Mouse (Mus musculus) CH12.LX (cell line): ENCODE results near the gene Ccdc90b. TPM values are rescaled to one million over a fixed set of nuclear protein-coding genes. Genes with fewer than 3 reads are reported as not detected.

Source experiments
- DNase-seq: peaks from one replicate; pipeline ENCODE4 v3.0.0-alpha.2; 2013; ENCODE audit errors: extremely low read depth
- H3K27ac ChIP-seq: 2 replicates; pipeline ENCODE4 v1.5.1; 2012; ENCODE audit warnings: low read depth, mild to moderate bottlenecking, control low read depth, moderate library complexity; ENCODE audit not compliant: insufficient read depth
- H3K27me3 ChIP-seq: replicated peaks from 2 replicates; pipeline ENCODE3; 2012; ENCODE audit warnings: inconsistent platforms
- H3K36me3 ChIP-seq, 2 experiments: replicated peaks in 1 of 2; 2 replicates each; pipeline versions ENCODE3 to v1.6.1; 2012; ENCODE audit warnings: inconsistent platforms in 1 of 2, low read length in 1 of 2, mild to moderate bottlenecking in 1 of 2, mixed read lengths in 1 of 2, moderate library complexity in 1 of 2; ENCODE audit not compliant: control insufficient read depth in 1 of 2, insufficient read depth in 1 of 2
- H3K4me1 ChIP-seq, 2 experiments: 2 replicates each; pipeline ENCODE4 v1.6.1; 2012; ENCODE audit warnings: inconsistent platforms in 1 of 2, moderate library complexity in 1 of 2; ENCODE audit not compliant: insufficient read depth in 2 of 2, control insufficient read depth in 1 of 2
- H3K4me2 ChIP-seq: 2 replicates; pipeline ENCODE4 v1.6.1; 2012; ENCODE audit warnings: low read depth, mild to moderate bottlenecking, control low read depth; ENCODE audit not compliant: poor library complexity, insufficient read depth, severe bottlenecking
- H3K4me3 ChIP-seq, 3 experiments: fragments of 150-350 bp in 1 of 3; sonication (generic) in 1 of 3; replicated peaks in 1 of 3; 2 replicates each; pipeline versions ENCODE3 to v1.5.1; 2011 to 2012; ENCODE audit warnings: low read depth in 2 of 3, low read length in 2 of 3, mild to moderate bottlenecking in 2 of 3, moderate library complexity in 2 of 3, control low read depth in 1 of 3, improper control_type of control experiment in 1 of 3, inconsistent platforms in 1 of 3, mixed read lengths in 1 of 3; ENCODE audit not compliant: poor library complexity in 1 of 3
- H3K79me2 ChIP-seq: replicated peaks from 2 replicates; pipeline ENCODE4 v1.6.1; 2012; ENCODE audit warnings: mild to moderate bottlenecking, moderate library complexity; ENCODE audit not compliant: control insufficient read depth, poor library complexity, insufficient read depth, severe bottlenecking; ENCODE audit errors: extremely low read depth
- H3K9ac ChIP-seq: 2 replicates; pipeline ENCODE4 v1.6.1; 2012; ENCODE audit warnings: low read depth, mild to moderate bottlenecking, control low read depth, moderate library complexity; ENCODE audit not compliant: insufficient read depth
- H3K9me3 ChIP-seq: replicated peaks from 2 replicates; pipeline ENCODE3; 2012; ENCODE audit warnings: low read length, inconsistent platforms, mixed read lengths
- BHLHE40 ChIP-seq: IDR thresholded peaks from 2 replicates; pipeline ENCODE4 v1.6.1; 2011; ENCODE audit warnings: mild to moderate bottlenecking, low read depth, low read length, improper control_type of control experiment
- CHD1 ChIP-seq: IDR thresholded peaks from 2 replicates; pipeline ENCODE4 v1.6.1; 2012; ENCODE audit warnings: low read depth, low read length, improper control_type of control experiment, inconsistent platforms
- CTCF ChIP-seq, 2 experiments: IDR thresholded peaks in 1 of 2; conservative IDR thresholded peaks in 1 of 2; 2 replicates each; pipeline ENCODE4 v1.5.1; 2011 to 2012; ENCODE audit warnings: low read depth in 2 of 2, low read length in 2 of 2, improper control_type of control experiment in 1 of 2, inconsistent platforms in 1 of 2, mild to moderate bottlenecking in 1 of 2, moderate library complexity in 1 of 2
- E2F4 ChIP-seq: IDR thresholded peaks from 2 replicates; pipeline ENCODE4 v1.6.1; 2011; ENCODE audit warnings: low read depth, low read length, improper control_type of control experiment; ENCODE audit not compliant: insufficient replicate concordance
- EP300 ChIP-seq: IDR thresholded peaks from 2 replicates; pipeline ENCODE4 v1.6.1; 2011; ENCODE audit warnings: low read length, improper control_type of control experiment
- GABPA ChIP-seq: IDR thresholded peaks from 2 replicates; pipeline ENCODE4 v1.6.1; 2012; ENCODE audit warnings: low read depth, low read length, improper control_type of control experiment, inconsistent platforms; ENCODE audit not compliant: insufficient replicate concordance
- IRF4 ChIP-seq: IDR thresholded peaks from 2 replicates; pipeline ENCODE4 v1.6.1; 2014; ENCODE audit warnings: low read depth, mild to moderate bottlenecking, inconsistent platforms, low read length, improper control_type of control experiment
- JUN ChIP-seq: IDR thresholded peaks from 2 replicates; pipeline ENCODE4 v1.6.1; 2011; ENCODE audit warnings: low read depth, mild to moderate bottlenecking, low read length, improper control_type of control experiment, moderate library complexity; ENCODE audit not compliant: insufficient read depth
- MAFK ChIP-seq: IDR thresholded peaks from 2 replicates; pipeline ENCODE4 v1.6.1; 2011; ENCODE audit warnings: low read length, improper control_type of control experiment; ENCODE audit not compliant: insufficient replicate concordance
- MAX ChIP-seq: IDR thresholded peaks from 2 replicates; pipeline ENCODE4 v1.6.1; 2011; ENCODE audit warnings: low read length, improper control_type of control experiment
- MEF2A ChIP-seq: IDR thresholded peaks from 2 replicates; pipeline ENCODE4 v1.6.1; 2014; ENCODE audit warnings: low read depth, mild to moderate bottlenecking, inconsistent platforms, low read length, improper control_type of control experiment, borderline replicate concordance
- MYC ChIP-seq: IDR thresholded peaks from 2 replicates; pipeline ENCODE4 v1.6.1; 2011; ENCODE audit warnings: low read depth, mild to moderate bottlenecking, improper control_type of control experiment, low read length
- NRF1 ChIP-seq: IDR thresholded peaks from 2 replicates; pipeline ENCODE4 v1.6.1; 2014; ENCODE audit warnings: low read depth, mild to moderate bottlenecking, inconsistent platforms, low read length, improper control_type of control experiment, moderate library complexity
- POLR2A ChIP-seq: IDR thresholded peaks from 2 replicates; pipeline ENCODE4 v1.6.1; 2011; ENCODE audit warnings: low read depth, mild to moderate bottlenecking, improper control_type of control experiment, low read length
- POLR2AphosphoS2 ChIP-seq: IDR thresholded peaks from 2 replicates; pipeline ENCODE4 v1.6.1; 2011; ENCODE audit warnings: low read depth, low read length, improper control_type of control experiment
- RAD21 ChIP-seq: IDR thresholded peaks from 2 replicates; pipeline ENCODE4 v1.6.1; 2011; ENCODE audit warnings: low read depth, mild to moderate bottlenecking, low read length, improper control_type of control experiment, moderate library complexity
- SMC3 ChIP-seq: IDR thresholded peaks from 2 replicates; pipeline ENCODE4 v1.6.1; 2011; ENCODE audit warnings: low read depth, low read length, improper control_type of control experiment
- TCF12 ChIP-seq: IDR thresholded peaks from 2 replicates; pipeline ENCODE4 v1.6.1; 2014; ENCODE audit warnings: low read depth, mild to moderate bottlenecking, inconsistent platforms, low read length, improper control_type of control experiment
- UBTF ChIP-seq: IDR thresholded peaks from 2 replicates; pipeline ENCODE4 v1.6.1; 2012; ENCODE audit warnings: low read depth, mild to moderate bottlenecking, inconsistent platforms, low read length, improper control_type of control experiment, moderate library complexity
- ZC3H11A ChIP-seq: IDR thresholded peaks from 2 replicates; pipeline ENCODE4 v1.6.1; 2012; ENCODE audit warnings: low read depth, mild to moderate bottlenecking, inconsistent platforms, low read length, improper control_type of control experiment
- ZKSCAN1 ChIP-seq: IDR thresholded peaks from 2 replicates; pipeline ENCODE4 v1.6.1; 2012; ENCODE audit warnings: low read depth, inconsistent platforms, low read length, improper control_type of control experiment, borderline replicate concordance
- ZMIZ1 ChIP-seq: IDR thresholded peaks from 2 replicates; pipeline ENCODE4 v1.6.1; 2012; ENCODE audit warnings: low read depth, mild to moderate bottlenecking, inconsistent platforms, low read length, improper control_type of control experiment
- ZNF384 ChIP-seq: IDR thresholded peaks from 2 replicates; pipeline ENCODE4 v1.6.1; 2012; ENCODE audit warnings: low read depth, low read length, improper control_type of control experiment, inconsistent platforms
- dilution Hi-C: fragments of 300-500 bp; cut with MboI; formaldehyde crosslinking; loops from 2 replicates; pipeline ENCODE4 v1.14.3; 2020; ENCODE audit warnings: low sequenced_read_pairs; ENCODE audit not compliant: extremely low pct_unique_long_range_greater_than_20kb, extremely low pct_ligation_motif_present
- in situ Hi-C: fragments of 300-500 bp; cut with MboI; formaldehyde crosslinking; loops from 3 replicates; pipeline ENCODE4 v1.14.3; 2019; ENCODE audit warnings: low sequenced_read_pairs, low pct_ligation_motif_present, low pct_unique_long_range_greater_than_20kb, mixed read lengths
- polyA plus RNA-seq: library from polyadenylated mRNA; unstranded; fragments of >175 nt; gene quantifications from 2 replicates; pipeline ENCODE4 v1.2.1, GENCODE M21; 2012; ENCODE audit warnings: low read depth; ENCODE audit not compliant: insufficient read length
- total RNA-seq, 2 experiments: library from RNA; depleted of rRNA; stranded (reverse); fragments of 300-350 nt in 1 of 2; fragments of >200 nt in 1 of 2; gene quantifications; 2 replicates each; pipeline ENCODE4 v1.2.3; 2012 to 2014

Ccdc90b gene
- total and polyA plus RNA-seq, 3 experiments, result 2.0 to 16.5 (median 6.5) TPM

DNA sequence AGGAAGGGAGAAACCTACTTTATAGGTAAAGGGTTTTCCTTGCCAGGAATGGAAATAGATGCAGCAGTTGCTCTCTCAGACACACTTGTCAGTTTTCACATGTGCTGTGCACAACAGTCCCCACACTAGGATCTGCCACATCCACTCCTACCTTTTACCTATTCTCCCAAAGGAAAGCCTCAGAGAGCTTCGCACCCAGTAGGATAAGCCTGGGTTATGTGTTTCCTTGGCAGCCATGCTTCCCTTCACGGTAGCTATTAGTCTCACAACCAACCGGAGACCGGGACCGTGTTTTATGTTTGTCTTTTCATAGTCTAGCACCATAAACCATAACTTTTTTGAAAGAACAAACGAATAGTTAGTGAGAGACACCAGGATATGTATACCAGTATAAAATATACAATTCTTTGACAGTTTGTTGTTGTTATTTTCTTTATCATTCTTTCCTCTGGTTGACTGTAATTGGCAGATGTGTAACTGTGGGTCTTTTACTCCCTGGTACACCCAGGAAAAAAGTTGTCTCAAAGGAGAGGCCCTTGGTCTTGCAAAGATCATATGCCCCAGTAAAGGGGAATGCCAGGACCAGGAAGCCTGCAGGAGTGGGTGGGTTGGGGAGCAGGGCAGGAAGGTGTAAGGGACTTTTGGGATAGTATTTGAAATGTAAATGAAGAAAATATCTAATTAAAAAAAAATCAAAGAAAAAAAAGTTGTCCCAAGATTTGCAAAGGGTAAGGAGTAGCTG lies 10.5 kb upstream of the Ccdc90b start:
- TF ChIP-seq ZMIZ1 (no peak), CHD1 (no peak), MEF2A (no peak), MAX (no peak), IRF4 (no peak)
- dilution Hi-C loops (no loop called here), in situ Hi-C loops (loop anchor here (10.0 kb wide), 1 partner anchor 456 kb away; no protein-coding TSS in a partner anchor)
- no peak overlapping the region for H3K4me3 ChIP-seq
- H3K27ac ChIP-seq, result no peak overlapping the region
- H3K9ac ChIP-seq, result no peak overlapping the region
- no peaks in the 10 kb centered on the region for H3K27me3 ChIP-seq
- H3K36me3 ChIP-seq, result no peaks in the 10 kb centered on the region
- H3K4me1 ChIP-seq, result no peaks in the 10 kb centered on the region
- no peaks in the 10 kb centered on the region for H3K79me2 ChIP-seq
- DNase-seq, result no peak
- H3K4me2 ChIP-seq, result no peak overlapping the region
- no peaks in the 10 kb centered on the region for H3K9me3 ChIP-seq

DNA sequence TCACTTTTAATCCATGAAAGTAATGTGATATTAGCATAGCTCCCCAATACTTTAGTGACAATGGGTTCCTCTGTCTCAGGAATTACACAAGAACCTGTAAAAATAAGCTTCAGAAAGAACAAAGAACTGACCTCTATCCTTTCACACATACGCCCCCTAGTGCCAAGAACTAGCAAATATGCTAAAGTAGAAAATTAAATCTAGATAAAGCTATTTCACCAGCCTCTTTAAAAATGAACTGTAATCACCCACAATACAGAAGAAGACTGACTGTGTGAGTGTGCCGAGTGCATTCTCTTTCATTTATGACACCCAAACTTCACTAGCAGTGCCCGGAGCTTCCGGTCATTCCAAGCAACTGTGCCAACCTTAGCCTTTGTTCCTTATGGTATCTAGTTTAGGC lies 10.0 kb upstream of the Ccdc90b start:
- TF ChIP-seq ZNF384, result peak; percentile 28; the same call in 1 of the 2 replicates
- peak; percentile 34 to 78; a peak in 3 of 4 replicates for TF ChIP-seq CTCF (conservative IDR thresholded peaks at IDR 0.05 in 1 of 2, IDR thresholded peaks at IDR 0.05 in 1 of 2; ENCODE audit: low read depth in 2 of 2, low read length in 2 of 2)
- TF ChIP-seq RAD21, result peak; percentile 89
- 0 out of 2 replicates have a peak, but pooled peaks have one; percentile 23 for TF ChIP-seq E2F4
- TF ChIP-seq ZC3H11A, result peak; percentile 53
- TF ChIP-seq NRF1, result no peak
- no peak for TF ChIP-seq ZKSCAN1
- peak; percentile 76 for TF ChIP-seq SMC3
- Histone ChIP-seq H3K4me3 (no peak overlapping the region), H3K9me3 (no peaks in the 10 kb centered on the region), H3K79me2 (no peaks in the 10 kb centered on the region), H3K4me1 (no peaks in the 10 kb centered on the region), H3K27ac (no peak overlapping the region), H3K27me3 (no peaks in the 10 kb centered on the region), H3K9ac (no peak overlapping the region), H3K4me2 (no peak overlapping the region), H3K36me3 (no peaks in the 10 kb centered on the region)
- dilution Hi-C loops, result no loop called here
- peak; percentile 55 for DNase-seq
- in situ Hi-C loops, result loop anchor here (10.0 kb wide), 1 partner anchor 456 kb away; no protein-coding TSS in a partner anchor

GRCm38 (mm10) chr7:92558744-92559143 lies 2.2 kb upstream of the Ccdc90b start:
- Histone ChIP-seq H3K27me3 (no peaks in the 10 kb centered on the region), H3K36me3 (no peaks in the 10 kb centered on the region), H3K27ac (no peak overlapping the region), H3K9me3 (peaks cover 3% of the 10 kb centered on the region), H3K79me2 (no peaks in the 10 kb centered on the region), H3K9ac (no peak overlapping the region), H3K4me1 (no peaks in the 10 kb centered on the region), H3K4me2 (no peak overlapping the region), H3K4me3 (no peak overlapping the region)
- TF ChIP-seq POLR2AphosphoS2, result no peak
- TF ChIP-seq MAFK, result no peak
- no peak for TF ChIP-seq CTCF (conservative IDR thresholded peaks at IDR 0.05 in 1 of 2, IDR thresholded peaks at IDR 0.05 in 1 of 2; ENCODE audit: low read depth in 2 of 2, low read length in 2 of 2)
- TF ChIP-seq ZMIZ1, result no peak
- TF ChIP-seq MAX, result no peak
- TF ChIP-seq ZNF384, result no peak
- TF ChIP-seq POLR2A, result no peak
- TF ChIP-seq BHLHE40, result no peak
- TF ChIP-seq IRF4, result no peak
- no peak for TF ChIP-seq GABPA
- TF ChIP-seq TCF12, result no peak
- no peak for TF ChIP-seq EP300
- no peak for TF ChIP-seq MYC
- TF ChIP-seq JUN, result no peak
- TF ChIP-seq UBTF, result no peak
- in situ Hi-C loops (loop anchor here (10.0 kb wide), 1 partner anchor 464 kb away; no protein-coding TSS in a partner anchor), dilution Hi-C loops (no loop called here)
- DNase-seq, result no peak
